Mouse (Mus musculus): Measurements from ENCODE around the gene Pkd1.

The Pkd1 gene

DNA sequence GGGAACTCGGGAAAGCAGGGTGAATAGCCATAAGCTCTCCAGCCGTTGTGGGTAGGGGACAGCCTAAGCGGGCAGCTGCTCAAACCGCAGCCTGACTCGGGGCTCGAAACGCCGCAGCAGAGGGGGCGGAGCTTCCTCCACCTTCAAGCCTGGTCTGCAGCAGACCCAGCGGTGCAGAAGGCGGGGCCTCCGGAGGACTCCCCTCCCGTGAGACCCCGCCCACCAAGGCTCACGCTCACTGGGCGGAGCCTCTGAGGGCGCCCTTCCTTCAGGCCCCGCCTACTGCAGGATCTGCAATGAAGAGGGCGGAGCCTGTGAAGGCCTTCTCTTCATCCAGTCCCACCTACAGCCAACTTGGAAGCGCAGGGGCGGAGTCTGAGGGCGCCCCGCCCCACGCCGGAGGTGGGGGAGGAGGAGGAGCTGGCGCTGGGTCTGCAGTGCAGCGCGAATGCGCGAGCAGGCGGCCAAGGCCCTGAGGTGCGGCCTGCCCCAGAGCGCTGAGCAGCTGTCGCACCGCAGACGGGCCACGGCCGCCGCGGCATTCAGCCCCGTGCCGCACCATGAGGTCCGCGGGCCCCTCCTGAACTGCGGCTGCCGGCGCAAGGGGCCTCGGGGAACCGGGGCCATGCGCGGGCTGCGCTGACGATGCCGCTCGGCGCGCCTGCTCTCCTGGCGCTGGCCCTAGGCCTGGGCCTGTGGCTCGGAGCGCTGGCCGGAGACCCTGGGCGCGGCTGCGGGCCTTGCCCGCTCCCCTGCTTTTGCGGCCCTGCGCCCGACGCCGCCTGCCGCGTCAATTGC, at the start of gene Pkd1:
Gene Pkd1, plus strand, starts transcription at position 217 of the 798 bp plus-strand sequence.
- DNase-seq (ENCODE audit: extremely low read depth, low read depth, low spot score): peak; percentile 92

DNA sequence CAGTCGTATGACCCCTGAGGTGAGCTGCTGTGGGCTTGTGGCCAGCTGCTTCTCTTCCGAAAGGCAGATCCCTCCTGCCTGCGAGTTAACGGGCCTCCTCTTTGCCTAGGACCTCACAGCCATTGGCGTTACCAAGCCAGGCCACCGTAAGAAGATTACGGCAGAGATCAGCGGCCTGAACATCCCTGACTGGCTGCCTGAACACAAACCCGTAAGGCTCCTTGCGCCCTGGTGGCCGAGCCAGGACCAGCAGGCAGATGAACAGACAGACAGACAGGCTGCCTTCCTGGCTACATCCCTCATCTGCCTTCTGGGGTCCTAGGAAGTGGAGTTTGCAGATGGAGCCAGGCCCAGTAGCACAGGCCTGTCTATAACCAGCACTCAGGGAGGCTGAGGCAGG, 47.4 kb upstream of the Pkd1 start:
- no peak for DNase-seq (ENCODE audit: extremely low read depth, low read depth, low spot score)

DNA sequence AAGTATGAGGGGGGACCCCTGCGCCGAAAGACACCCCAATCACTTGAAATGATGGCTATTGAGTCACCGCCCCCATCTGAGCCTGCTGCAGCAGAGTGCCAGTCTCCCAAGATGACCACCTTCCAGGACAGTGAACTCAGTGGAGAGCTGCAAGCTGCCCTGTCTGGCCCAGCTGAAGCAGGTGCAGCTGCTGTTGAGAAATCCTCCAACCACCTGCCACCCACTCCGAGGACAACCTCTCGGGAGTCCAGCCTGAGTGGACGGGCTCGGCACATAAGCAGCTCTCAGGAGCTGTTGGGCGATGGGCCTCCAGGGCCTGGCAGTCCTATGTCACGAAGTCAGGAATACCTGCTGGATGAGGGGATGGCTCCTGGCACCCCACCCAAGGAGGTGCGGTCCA, 45.5 kb upstream of the Pkd1 start:
- DNase-seq (ENCODE audit: extremely low read depth, low read depth, low spot score): no peak

DNA sequence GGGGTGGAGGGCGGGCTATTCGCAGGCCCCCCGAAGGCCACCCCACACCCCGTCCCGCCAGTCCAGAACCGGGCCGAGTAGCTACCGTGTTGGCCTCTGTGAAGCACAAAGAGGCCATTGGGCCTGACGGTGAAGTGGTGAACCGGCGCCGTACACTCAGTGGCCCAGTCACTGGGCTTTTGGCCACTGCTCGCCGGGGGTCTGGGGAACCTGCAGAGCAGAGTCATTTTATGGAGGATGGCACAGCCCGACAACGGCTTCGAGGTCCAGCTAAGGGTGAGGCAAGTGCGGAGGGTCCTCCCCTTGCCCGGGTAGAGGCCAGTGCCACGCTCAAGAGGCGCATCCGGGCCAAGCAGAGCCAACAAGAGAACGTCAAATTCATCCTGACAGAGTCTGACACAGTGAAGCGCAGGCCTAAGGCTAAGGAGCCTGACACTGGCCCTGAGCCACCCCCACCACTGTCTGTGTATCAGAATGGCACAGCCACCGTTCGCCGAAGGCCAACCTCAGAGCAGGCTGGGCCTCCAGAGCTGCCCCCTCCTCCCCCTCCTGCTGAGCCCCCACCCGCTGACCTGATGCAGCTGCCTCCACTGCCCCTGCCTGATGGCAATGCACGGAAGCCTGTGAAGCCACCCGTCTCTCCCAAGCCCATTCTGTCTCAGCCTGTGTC, 44.2 kb upstream of the Pkd1 start:
- no peak for DNase-seq (ENCODE audit: extremely low read depth, low read depth, low spot score)

DNA sequence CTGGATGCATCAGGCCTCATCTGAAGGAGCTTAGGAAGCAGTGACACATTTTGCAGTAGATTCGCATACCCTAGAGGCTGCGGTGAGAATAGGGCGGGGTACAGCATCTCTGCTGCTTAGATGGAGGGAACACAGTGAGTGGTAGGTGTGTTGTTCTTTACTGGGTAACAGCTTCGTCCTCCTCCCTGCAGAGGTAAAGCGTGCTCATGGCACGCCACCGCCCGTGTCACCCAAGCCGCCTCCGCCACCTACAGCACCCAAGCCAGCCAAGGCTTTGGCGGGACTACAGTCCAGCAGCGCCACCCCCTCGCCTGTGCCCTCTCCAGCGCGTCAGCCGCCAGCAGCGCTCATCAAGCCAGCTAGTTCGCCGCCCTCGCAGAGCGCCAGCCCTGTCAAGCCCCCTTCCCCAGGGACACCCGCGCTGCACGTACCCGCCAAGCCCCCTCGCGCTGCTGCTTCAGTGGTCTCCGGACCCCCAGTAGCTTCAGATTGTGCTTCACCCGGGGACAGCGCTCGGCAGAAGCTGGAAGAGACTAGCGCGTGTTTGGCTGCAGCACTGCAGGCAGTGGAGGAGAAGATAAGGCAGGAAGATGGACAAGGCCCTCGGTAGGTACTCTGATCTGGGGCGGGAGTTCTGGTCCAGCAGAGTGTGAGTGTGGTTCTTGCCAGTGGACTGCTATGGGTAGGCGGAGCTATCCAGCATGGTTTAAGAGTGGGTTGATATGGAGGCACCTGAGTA, 43.1 kb upstream of the Pkd1 start:
- DNase-seq (ENCODE audit: extremely low read depth, low read depth, low spot score): no peak

DNA sequence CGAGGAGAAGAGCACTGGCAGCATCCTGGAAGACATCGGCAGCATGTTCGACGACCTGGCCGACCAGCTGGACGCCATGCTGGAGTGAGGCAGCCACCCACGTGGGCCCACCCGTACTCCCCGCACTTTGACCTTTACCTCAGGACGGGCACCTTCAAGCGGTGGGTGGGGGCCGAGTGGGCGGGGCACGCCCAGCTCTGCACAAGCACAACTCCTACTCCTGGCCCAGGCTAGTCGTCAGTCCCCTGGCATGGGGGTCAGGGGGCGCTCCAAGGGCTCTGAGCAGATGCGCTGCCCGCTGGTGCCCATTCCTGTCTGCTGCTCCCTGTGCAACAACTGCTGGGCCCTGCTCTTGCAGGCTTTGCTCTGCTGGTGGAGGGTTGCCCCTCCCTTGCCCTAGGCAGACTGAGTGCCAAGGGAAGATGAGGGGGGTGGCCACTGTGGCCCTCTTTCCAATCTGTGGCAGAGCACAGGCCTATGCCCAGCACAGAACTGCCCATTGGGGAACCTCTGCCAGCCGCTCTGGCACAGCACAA, 42.4 kb upstream of the Pkd1 start:
- DNase-seq (ENCODE audit: extremely low read depth, low read depth, low spot score): no peak

DNA sequence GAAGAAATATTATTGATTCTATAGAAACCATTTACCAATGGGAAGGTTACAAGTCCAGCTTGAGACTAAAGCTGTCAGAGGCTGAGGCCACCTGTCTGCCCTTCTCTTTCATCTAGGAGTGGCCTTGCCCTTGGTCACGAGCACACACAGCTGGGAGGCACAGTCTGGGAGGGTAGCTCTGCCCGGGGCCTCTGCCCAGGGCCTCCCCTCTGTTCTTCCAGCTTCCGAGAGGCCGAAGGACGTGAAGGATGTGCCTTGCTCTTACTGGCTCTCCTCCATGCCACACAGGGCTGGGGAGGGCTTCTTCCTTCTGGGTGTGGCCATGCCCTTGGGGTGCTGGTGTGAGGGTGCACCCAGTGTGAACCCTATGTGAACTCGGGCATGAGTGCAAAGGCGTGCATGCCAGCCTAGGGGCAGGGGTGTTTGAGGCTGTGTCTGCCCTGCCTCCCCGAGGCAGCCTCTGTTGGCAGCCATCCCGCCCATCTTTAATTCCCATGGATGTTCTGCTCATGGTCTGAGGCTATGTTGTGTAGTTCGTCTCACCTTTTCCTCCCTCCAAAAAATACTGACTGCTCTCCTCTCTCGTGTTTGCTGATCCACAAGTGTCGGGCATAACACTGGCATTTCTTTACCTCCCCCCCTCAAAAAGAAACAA, 41.7 kb upstream of the Pkd1 start:
- no peak for DNase-seq (ENCODE audit: extremely low read depth, low read depth, low spot score)

DNA sequence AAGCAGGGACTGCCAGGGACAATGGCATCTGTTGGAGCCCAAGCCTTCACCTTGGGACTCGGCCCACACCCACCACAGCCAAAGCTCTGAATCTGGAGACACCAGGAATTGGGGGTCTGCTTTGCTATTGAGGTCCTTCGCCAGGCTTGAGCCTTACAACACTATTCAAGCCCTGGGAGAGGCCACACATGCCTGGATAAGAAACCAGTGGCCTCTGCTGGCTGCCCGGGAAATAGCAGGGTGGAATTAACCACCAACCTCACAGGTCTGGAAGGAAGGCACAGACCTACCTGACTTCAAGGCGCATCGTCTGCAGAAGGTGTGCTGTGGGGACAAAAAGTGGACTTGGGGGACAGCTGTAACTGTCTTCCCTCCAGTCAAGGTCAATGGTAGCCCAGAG, 36.0 kb upstream of the Pkd1 start:
- DNase-seq (ENCODE audit: extremely low read depth, low read depth, low spot score): no peak

DNA sequence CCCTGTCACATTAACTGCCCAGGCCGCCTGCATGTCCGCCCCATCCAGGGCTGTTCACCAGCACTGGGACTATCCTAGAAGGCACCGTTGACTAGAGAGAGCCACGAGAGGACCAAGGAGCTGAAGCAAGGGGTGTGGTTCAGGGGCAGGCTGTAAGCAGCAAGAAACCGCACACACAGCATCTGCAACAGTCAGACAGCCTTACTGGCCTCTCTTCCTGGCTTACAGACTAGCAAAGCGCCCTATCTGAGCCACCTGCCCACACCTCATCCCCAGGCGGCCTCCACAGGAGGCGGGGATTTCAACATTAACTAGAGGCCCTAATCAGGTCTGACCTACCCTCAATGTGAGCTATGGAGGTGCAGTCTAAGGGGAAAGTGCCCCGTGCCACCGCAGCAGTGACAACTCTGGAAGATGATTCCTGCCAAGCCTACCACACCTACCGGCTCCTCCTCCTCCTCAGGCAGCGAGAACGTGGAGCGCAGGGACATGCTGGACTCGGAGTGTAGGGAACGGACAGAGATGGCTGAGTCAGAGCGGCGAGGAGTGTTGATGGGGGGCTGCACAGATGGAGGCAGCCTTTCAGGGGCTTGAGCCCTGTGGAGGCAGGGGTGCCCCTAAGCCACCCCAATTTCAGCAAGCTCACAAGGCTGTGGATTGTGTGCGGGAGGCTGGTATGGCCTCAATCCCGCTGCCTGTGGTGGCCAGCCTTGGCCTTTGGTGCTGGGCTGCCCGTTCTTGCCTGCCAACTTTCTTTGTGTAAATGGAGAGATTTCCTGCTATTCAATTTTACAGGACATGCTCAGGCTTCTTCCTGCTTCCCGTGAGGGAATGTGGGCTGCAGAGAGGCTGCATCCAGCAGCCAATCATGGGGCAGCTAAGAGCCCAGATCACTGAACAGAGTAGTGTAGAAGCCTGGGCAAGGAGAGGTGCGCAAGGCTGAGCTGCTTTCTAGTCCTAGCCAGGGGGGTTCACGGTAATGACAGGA, 35.1 kb upstream of the Pkd1 start:
- no peak for DNase-seq (ENCODE audit: extremely low read depth, low read depth, low spot score)

DNA sequence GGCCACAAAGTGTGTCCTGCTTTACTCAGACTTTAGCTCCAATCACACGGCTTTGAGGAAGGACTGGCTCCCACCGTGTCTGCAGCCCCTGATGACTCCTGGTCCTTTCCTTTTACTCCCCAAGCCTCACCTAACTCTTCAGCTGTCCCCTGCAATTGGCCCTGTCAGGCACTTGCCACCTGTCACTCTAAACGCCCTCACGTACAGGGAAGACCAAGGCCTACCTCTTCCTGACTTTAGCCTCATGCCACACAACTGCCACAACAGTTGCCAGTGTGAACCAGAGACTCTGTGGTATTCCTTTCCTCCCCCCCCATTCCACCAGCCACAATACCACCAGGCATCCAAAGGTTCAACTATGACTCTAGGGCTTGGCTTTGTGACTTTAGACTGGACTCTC, 29.2 kb upstream of the Pkd1 start:
- DNase-seq (ENCODE audit: extremely low read depth, low read depth, low spot score): no peak

DNA sequence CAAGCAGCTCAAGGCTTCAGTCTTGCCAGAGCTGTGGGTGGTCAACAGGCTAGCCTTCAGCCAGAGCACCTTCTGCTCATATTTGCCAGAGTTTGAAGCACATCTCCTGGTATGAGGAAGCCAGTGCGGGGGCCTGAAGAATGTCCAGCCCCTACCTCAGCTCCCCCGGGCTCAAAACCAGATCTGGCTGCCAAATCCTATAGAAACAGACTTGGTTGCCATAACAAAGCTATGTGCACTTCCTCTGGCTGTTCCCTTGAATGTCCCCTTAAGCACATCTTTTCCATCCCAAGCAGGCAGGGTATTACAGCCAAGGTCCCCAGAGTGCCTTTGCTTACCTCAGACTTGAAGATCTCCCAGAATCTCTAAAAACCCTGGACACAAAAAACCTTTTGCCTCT, 24.9 kb upstream of the Pkd1 start:
- no peak for DNase-seq (ENCODE audit: extremely low read depth, low read depth, low spot score)

DNA sequence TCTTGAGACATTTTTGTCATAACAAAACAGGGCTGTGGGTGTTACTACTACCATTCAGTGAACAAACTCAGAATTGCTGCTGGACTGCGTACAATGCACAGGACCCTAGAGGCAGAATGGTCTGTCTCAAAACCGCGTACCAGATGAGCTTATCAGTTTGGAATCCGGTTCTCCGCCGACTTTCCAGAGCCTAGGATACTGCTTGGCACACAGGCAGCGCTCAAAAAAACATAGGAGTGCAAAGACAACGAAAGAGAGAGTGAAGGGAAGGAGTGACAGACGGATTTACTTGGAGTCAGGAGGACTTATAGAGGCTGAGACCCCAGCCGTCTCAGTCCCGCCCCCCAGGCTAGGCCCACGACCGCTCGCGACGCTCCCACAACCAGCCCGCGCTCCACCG, 22.3 kb upstream of the Pkd1 start:
- no peak for DNase-seq (ENCODE audit: extremely low read depth, low read depth, low spot score)

DNA sequence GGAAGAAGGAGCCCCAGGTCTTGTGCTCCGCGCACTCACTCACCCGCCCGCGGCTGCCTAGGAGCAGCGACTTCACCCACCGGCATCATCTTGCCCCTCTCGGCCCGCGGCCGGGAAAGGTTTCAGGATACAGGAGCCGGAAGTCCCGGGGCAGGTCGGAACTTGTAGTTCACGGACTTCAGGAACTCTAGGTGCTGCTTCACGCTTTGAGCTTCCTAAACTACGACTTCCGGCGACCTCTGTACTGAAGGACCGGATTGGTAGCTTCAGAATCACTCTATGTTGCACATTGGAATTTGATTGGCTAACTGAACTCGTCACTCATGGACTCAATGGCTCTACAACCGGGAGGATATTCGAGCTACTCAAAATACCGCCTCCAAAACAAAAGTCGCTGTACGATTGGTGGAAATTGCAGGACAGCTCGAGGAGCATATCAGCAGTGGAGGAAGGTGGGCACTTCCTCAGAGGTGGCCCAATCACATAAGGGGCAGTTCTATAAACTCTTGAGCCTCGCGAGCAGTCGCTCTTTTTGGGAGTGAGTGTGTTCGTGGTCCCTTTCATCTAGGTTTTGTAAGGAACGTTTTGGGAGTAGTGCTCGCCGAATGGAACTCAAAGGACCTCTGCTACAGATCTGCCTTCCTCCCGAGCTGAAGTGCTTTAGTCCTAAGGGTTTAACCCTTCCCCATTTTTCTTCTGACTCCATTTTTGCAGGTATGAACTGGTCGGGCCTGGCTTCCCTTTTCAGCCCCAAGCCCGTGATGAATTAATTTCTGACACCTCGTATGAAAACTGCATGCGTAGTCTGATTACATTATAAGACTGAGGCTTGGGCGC, 21.7 kb upstream of the Pkd1 start, which contains the start of gene Traf7:
Gene Traf7, minus strand, starts transcription at position 216 of the 837 bp plus-strand sequence.
- DNase-seq (ENCODE audit: extremely low read depth, low read depth, low spot score): peak; percentile 100

DNA sequence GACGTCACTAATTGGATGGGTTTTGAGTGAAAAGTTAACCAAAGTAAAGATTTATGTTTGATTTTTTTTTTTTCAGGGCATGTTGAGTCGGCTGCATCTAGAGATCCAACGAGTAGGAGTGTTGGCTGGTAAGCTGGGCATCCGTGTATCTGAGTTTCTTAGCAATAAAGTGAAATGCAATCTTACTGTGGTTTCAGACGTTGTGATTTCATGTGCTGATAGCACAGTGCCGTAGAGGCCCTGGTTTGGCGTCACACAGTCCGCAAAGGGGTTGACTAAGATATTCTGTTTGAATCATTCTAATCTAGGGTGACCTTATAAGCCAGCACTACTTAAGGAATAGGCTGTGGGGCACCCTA, 21.1 kb upstream of the Pkd1 start:
- no peak for DNase-seq (ENCODE audit: extremely low read depth, low read depth, low spot score)

DNA sequence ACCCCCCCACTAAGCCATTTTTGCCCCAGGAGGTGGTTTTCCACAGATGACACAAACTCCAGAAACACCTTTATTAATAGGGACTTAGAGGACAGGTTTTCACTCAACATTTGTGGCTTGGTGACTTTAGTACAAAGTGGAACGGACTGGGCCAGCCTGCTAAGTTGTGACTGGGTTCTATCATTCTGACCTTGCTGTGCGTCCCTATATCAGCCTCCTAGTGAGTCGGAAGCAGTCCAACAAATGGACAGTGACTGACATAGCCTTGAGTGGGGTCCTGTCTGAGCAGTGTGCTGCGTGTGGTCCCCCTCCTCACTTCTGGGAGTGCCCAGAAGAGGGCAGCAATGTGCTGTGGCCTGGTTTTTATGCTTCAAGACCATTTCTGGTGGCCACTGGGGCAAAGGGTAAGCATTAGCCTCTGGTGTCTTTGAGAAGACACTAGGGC, 20.6 kb upstream of the Pkd1 start:
- DNase-seq (ENCODE audit: extremely low read depth, low read depth, low spot score): no peak

DNA sequence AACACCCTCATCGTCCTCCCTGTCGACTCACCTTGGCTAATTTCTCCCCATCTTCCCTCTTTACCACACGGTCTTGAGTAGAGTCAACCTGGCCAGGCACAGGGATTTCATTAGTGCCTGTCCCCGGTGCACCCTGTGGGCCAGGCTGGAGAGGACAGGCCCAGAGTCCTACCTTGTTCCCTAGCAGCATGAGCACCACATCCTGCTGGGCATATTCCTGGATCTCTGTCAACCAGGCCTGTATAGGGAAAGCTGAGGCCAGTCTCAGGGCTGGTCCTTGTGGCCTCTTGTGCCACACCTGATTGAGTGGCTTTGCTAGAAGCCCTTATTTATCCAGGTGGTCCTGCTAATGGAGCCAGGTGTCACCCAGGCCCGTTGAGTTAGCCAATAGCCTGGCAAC, 19.8 kb upstream of the Pkd1 start:
- DNase-seq (ENCODE audit: extremely low read depth, low read depth, low spot score): no peak

DNA sequence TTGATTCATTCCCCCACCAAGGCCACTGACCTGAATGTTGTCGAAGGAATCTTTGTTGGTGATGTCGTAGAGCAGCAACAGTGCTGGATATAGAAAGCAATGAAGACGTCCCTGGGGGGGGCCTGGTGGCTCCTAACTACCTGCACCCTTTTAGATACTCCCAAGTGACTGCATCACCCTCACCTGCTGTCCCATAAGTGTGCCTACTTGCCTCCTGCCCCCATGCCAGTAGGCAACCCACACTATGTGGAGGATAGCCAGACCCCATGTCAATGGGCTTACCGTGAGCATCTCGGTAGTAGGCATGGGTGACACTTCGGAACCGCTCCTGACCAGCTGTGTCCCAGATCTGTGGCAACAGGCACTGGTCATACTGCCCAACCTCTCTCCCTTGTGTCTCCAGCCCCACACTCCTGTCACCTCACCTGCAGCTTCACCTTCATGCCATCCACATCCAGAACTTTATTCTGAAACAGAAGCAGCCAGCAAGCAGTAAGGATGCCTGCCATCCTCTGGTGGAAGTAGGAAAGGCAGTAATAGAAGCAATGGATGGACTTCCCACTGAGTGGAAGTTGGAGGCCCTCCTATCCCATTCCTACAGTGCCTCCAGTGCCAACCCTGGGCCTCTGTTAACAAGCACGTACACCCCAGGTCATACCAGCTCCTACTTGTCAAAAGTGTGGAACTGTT, 19.1 kb upstream of the Pkd1 start:
- DNase-seq (ENCODE audit: extremely low read depth, low read depth, low spot score): no peak

DNA sequence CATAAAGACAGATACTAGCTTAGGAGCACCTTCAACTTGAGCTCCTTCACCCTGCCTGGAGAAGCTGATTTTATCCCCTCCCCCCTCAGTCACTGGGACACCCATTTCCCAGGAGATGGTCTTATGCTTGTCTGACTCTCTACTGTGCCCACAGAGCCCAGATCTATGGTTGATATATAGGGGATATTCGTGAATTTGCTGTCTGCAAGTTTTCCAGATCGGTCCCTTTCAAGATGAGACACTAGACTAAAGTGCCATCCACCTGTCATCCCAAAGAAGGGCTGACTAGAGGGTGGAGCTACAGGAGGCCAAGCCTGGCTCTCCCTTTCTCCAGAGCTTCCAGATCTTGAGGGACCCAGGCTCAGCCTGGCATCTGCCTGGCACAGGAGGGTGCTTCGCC, 18.6 kb upstream of the Pkd1 start:
- no peak for DNase-seq (ENCODE audit: extremely low read depth, low read depth, low spot score)

Data from fat pad, adult 2 months (tissue).